Mouse (Mus musculus): ENCODE results near the gene Car5a. TPM values are rescaled to one million over a fixed set of nuclear protein-coding genes. Genes with fewer than 3 reads are reported as not detected.

The Car5a gene
- polyA plus RNA-seq, 1 experiment from 2014 or later = not detected

GRCm38 (mm10) chr8:121946351-121946750 is 1.6 kb upstream of the Car5a start:
- H3K4me1 ChIP-seq (replicated peaks; ENCODE audit: control insufficient read depth, insufficient read depth, low read length) = peaks cover 18% of the 10 kb centered on the region
- ATAC-seq (replicated peaks; ENCODE audit: low FRiP score, low TSS enrichment, low read depth) (no peak), DNase-seq (ENCODE audit: low spot score) (no peak)
- H3K36me3 ChIP-seq (ENCODE audit: control insufficient read depth, insufficient read depth, low read length) = no peaks in the 10 kb centered on the region
- H3K4me2 ChIP-seq (ENCODE audit: low read length) = no peak overlapping the region
- H3K4me3 ChIP-seq (ENCODE audit: low read depth, low read length) = no peak overlapping the region
- 89% methylated on average over 7 of the region's 7 CpGs for WGBS
- no peak overlapping the region for H3K27ac ChIP-seq (ENCODE audit: low read depth)
- no peaks in the 10 kb centered on the region for H3K9me3 ChIP-seq (ENCODE audit: control insufficient read depth, low read length)
- H3K9ac ChIP-seq (ENCODE audit: low read length) = no peak overlapping the region
- no peaks in the 10 kb centered on the region for H3K27me3 ChIP-seq (replicated peaks; ENCODE audit: control insufficient read depth, insufficient read depth, low read length)

GRCm38 (mm10) chr8:121943716-121944115 is 988 bp downstream of the Car5a start:
- WGBS = 72% methylated on average over 8 of the region's 8 CpGs
- Histone ChIP-seq H3K4me2 (ENCODE audit: low read length) (no peak overlapping the region), H3K27me3 (replicated peaks; ENCODE audit: control insufficient read depth, insufficient read depth, low read length) (no peaks in the 10 kb centered on the region), H3K4me3 (ENCODE audit: low read depth, low read length) (no peak overlapping the region), H3K36me3 (ENCODE audit: control insufficient read depth, insufficient read depth, low read length) (no peaks in the 10 kb centered on the region), H3K4me1 (replicated peaks; ENCODE audit: control insufficient read depth, insufficient read depth, low read length) (peaks cover 17% of the 10 kb centered on the region), H3K9ac (ENCODE audit: low read length) (no peak overlapping the region), H3K27ac (ENCODE audit: low read depth) (no peak overlapping the region), H3K9me3 (ENCODE audit: control insufficient read depth, low read length) (no peaks in the 10 kb centered on the region)
- DNase-seq (ENCODE audit: low spot score) (no peak), ATAC-seq (replicated peaks; ENCODE audit: low FRiP score, low TSS enrichment, low read depth) (no peak)

GRCm38 (mm10) chr8:121943057-121943540 is 1.6 kb downstream of the Car5a start:
- Histone ChIP-seq H3K4me3 (ENCODE audit: low read depth, low read length) (no peak overlapping the region), H3K36me3 (ENCODE audit: control insufficient read depth, insufficient read depth, low read length) (no peaks in the 10 kb centered on the region), H3K9me3 (ENCODE audit: control insufficient read depth, low read length) (no peaks in the 10 kb centered on the region), H3K9ac (ENCODE audit: low read length) (no peak overlapping the region), H3K4me2 (ENCODE audit: low read length) (no peak overlapping the region), H3K27ac (ENCODE audit: low read depth) (no peak overlapping the region), H3K4me1 (replicated peaks; ENCODE audit: control insufficient read depth, insufficient read depth, low read length) (peaks cover 11% of the 10 kb centered on the region), H3K27me3 (replicated peaks; ENCODE audit: control insufficient read depth, insufficient read depth, low read length) (no peaks in the 10 kb centered on the region)
- DNase-seq (ENCODE audit: low spot score) (no peak), ATAC-seq (replicated peaks; ENCODE audit: low FRiP score, low TSS enrichment, low read depth) (no peak)
- 24% methylated on average over 2 of the region's 2 CpGs for WGBS

GRCm38 (mm10) chr8:121938732-121939131 is 6.0 kb downstream of the Car5a start:
- Histone ChIP-seq H3K27me3 (replicated peaks; ENCODE audit: control insufficient read depth, insufficient read depth, low read length) (no peaks in the 10 kb centered on the region), H3K4me3 (ENCODE audit: low read depth, low read length) (no peak overlapping the region), H3K36me3 (ENCODE audit: control insufficient read depth, insufficient read depth, low read length) (no peaks in the 10 kb centered on the region), H3K27ac (ENCODE audit: low read depth) (no peak overlapping the region), H3K4me2 (ENCODE audit: low read length) (no peak overlapping the region), H3K4me1 (replicated peaks; ENCODE audit: control insufficient read depth, insufficient read depth, low read length) (0 out of 2 replicates have a peak, but pooled peaks cover 6% of the 10 kb centered on the region), H3K9me3 (ENCODE audit: control insufficient read depth, low read length) (no peaks in the 10 kb centered on the region), H3K9ac (ENCODE audit: low read length) (no peak overlapping the region)
- DNase-seq (ENCODE audit: low spot score) = no peak
- WGBS = 84% methylated on average over 7 of the region's 7 CpGs
- ATAC-seq (replicated peaks; ENCODE audit: low FRiP score, low TSS enrichment, low read depth) = no peak

GRCm38 (mm10) chr8:121936391-121936790 is 8.3 kb downstream of the Car5a start:
- no peak overlapping the region for H3K4me2 ChIP-seq (ENCODE audit: low read length)
- H3K27me3 ChIP-seq (replicated peaks; ENCODE audit: control insufficient read depth, insufficient read depth, low read length) = no peaks in the 10 kb centered on the region

GRCm38 (mm10) chr8:121935341-121936294 is 9.1 kb downstream of the Car5a start:
- H3K9me3 ChIP-seq (ENCODE audit: control insufficient read depth, low read length) = no peaks in the 10 kb centered on the region
- H3K27me3 ChIP-seq (replicated peaks; ENCODE audit: control insufficient read depth, insufficient read depth, low read length) = no peaks in the 10 kb centered on the region
- no peak overlapping the region for H3K27ac ChIP-seq (ENCODE audit: low read depth)
- H3K36me3 ChIP-seq (ENCODE audit: control insufficient read depth, insufficient read depth, low read length) = no peaks in the 10 kb centered on the region
- no peak overlapping the region for H3K4me2 ChIP-seq (ENCODE audit: low read length)
- no peak for ATAC-seq (replicated peaks; ENCODE audit: low FRiP score, low TSS enrichment, low read depth)
- DNase-seq (ENCODE audit: low spot score) = no peak
- H3K4me1 ChIP-seq (replicated peaks; ENCODE audit: control insufficient read depth, insufficient read depth, low read length) = 0 out of 2 replicates have a peak, but pooled peaks cover 6% of the 10 kb centered on the region
- H3K9ac ChIP-seq (ENCODE audit: low read length) = no peak overlapping the region
- 50% methylated on average over 12 of the region's 12 CpGs for whole genome bisulfite sequencing
- no peak overlapping the region for H3K4me3 ChIP-seq (ENCODE audit: low read depth, low read length)

More at GRCm38 (mm10) chr8:121936391-121936790, 8.3 kb downstream of the Car5a start:
- no peak overlapping the region for H3K4me3 ChIP-seq (ENCODE audit: low read depth, low read length)
- no peak overlapping the region for H3K9ac ChIP-seq (ENCODE audit: low read length)
- H3K36me3 ChIP-seq (ENCODE audit: control insufficient read depth, insufficient read depth, low read length) = no peaks in the 10 kb centered on the region
- 35% methylated on average over 14 of the region's 14 CpGs for WGBS
- no peak overlapping the region for H3K27ac ChIP-seq (ENCODE audit: low read depth)
- H3K9me3 ChIP-seq (ENCODE audit: control insufficient read depth, low read length) = no peaks in the 10 kb centered on the region
- DNase-seq (ENCODE audit: low spot score) (no peak), ATAC-seq (replicated peaks; ENCODE audit: low FRiP score, low TSS enrichment, low read depth) (0 out of 2 replicates have a peak, but pooled peaks have one; percentile 25)
- H3K4me1 ChIP-seq (replicated peaks; ENCODE audit: control insufficient read depth, insufficient read depth, low read length) = 0 out of 2 replicates have a peak, but pooled peaks cover 6% of the 10 kb centered on the region

GRCm38 (mm10) chr8:121934923-121935322 is 9.8 kb downstream of the Car5a start:
- Histone ChIP-seq H3K9ac (ENCODE audit: low read length) (no peak overlapping the region), H3K27ac (ENCODE audit: low read depth) (no peak overlapping the region), H3K4me2 (ENCODE audit: low read length) (no peak overlapping the region), H3K36me3 (ENCODE audit: control insufficient read depth, insufficient read depth, low read length) (no peaks in the 10 kb centered on the region), H3K4me1 (replicated peaks; ENCODE audit: control insufficient read depth, insufficient read depth, low read length) (0 out of 2 replicates have a peak, but pooled peaks cover 6% of the 10 kb centered on the region), H3K27me3 (replicated peaks; ENCODE audit: control insufficient read depth, insufficient read depth, low read length) (no peaks in the 10 kb centered on the region), H3K4me3 (ENCODE audit: low read depth, low read length) (no peak overlapping the region), H3K9me3 (ENCODE audit: control insufficient read depth, low read length) (no peaks in the 10 kb centered on the region)
- DNase-seq (ENCODE audit: low spot score) (no peak), ATAC-seq (replicated peaks; ENCODE audit: low FRiP score, low TSS enrichment, low read depth) (no peak)

- H3K9me3 ChIP-seq (ENCODE audit: control insufficient read depth, low read length) = no peaks in the 10 kb centered on the region
- H3K4me2 ChIP-seq (ENCODE audit: low read length) = no peak overlapping the region
- no peak overlapping the region for H3K9ac ChIP-seq (ENCODE audit: low read length)
- no peak for ATAC-seq (replicated peaks; ENCODE audit: low FRiP score, low TSS enrichment, low read depth)
- no peak overlapping the region for H3K4me3 ChIP-seq (ENCODE audit: low read depth, low read length)
- H3K4me1 ChIP-seq (replicated peaks; ENCODE audit: control insufficient read depth, insufficient read depth, low read length) = 0 out of 2 replicates have a peak, but pooled peaks cover 6% of the 10 kb centered on the region
- H3K36me3 ChIP-seq (ENCODE audit: control insufficient read depth, insufficient read depth, low read length) = no peaks in the 10 kb centered on the region
- no peaks in the 10 kb centered on the region for H3K27me3 ChIP-seq (replicated peaks; ENCODE audit: control insufficient read depth, insufficient read depth, low read length)
- 31% methylated on average over 4 of the region's 4 CpGs for WGBS
- no peak for DNase-seq (ENCODE audit: low spot score)
- H3K27ac ChIP-seq (ENCODE audit: low read depth) = no peak overlapping the region
These were observed 10.2 kb downstream of the Car5a start for GRCm38 (mm10) chr8:121934506-121934905.
